Mouse (Mus musculus): ENCODE measurements at regions not wholly inside any gene's neighbourhood (a gene's known extent, or its start where the extent isn't known, plus 50 kb on each side); places are given as distances from the start of the nearest gene placed in this dataset.

- no peak for TF ChIP-seq POLR2A (IDR thresholded peaks at IDR 0.05; ENCODE audit: borderline replicate concordance, extremely low read depth, low read depth, low read length)
- no peak for TF ChIP-seq CTCF (IDR thresholded peaks at IDR 0.05; ENCODE audit: insufficient read depth, low read length)
Measured at GRCm38 (mm10) chr2:148300879-148301278, 94.3 kb upstream of the Sstr4 start.
